Mouse (Mus musculus) thymus, adult 2 months (tissue): ENCODE measurements around the gene Hsph1. TPM values are rescaled to one million over a fixed set of nuclear protein-coding genes. Genes with fewer than 3 reads are reported as not detected.

ENCODE experiments used
- DNase-seq: peaks from one replicate; pipeline ENCODE4 v3.0.0; 2021
- H3K27ac ChIP-seq: fragments of 200-500 bp; 2 replicates; pipeline ENCODE4 v1.5.1; 2012; ENCODE audit warnings: low read length, control low read depth; ENCODE audit not compliant: control insufficient read depth, insufficient read depth
- H3K27me3 ChIP-seq: fragments of 200-500 bp; 2 replicates; pipeline ENCODE4 v1.6.1; 2012; ENCODE audit warnings: mild to moderate bottlenecking, low read length, moderate library complexity, mixed read lengths; ENCODE audit not compliant: control insufficient read depth, insufficient read depth
- H3K36me3 ChIP-seq: fragments of 200-500 bp; 2 replicates; pipeline ENCODE4 v1.6.1; 2012; ENCODE audit warnings: mild to moderate bottlenecking, low read length, moderate library complexity; ENCODE audit not compliant: control insufficient read depth, insufficient read depth
- H3K4me1 ChIP-seq: fragments of 200-500 bp; replicated peaks from 2 replicates; pipeline ENCODE4 v1.6.1; 2012; ENCODE audit warnings: low read length; ENCODE audit not compliant: control insufficient read depth, insufficient read depth
- H3K4me3 ChIP-seq: fragments of 200-500 bp; 2 replicates; pipeline ENCODE4 v1.5.1; 2012; ENCODE audit warnings: mild to moderate bottlenecking, low read length, control low read depth, moderate library complexity; ENCODE audit not compliant: control insufficient read depth, insufficient read depth
- CTCF ChIP-seq: fragments of 200-500 bp; IDR thresholded peaks from 2 replicates; pipeline ENCODE4 v1.5.1; 2012; ENCODE audit warnings: mild to moderate bottlenecking, control low read depth, low read length, moderate library complexity, borderline replicate concordance; ENCODE audit not compliant: control insufficient read depth, poor library complexity, insufficient read depth; ENCODE audit errors: extremely low read depth
- POLR2A ChIP-seq: fragments of 200-500 bp; IDR thresholded peaks from 2 replicates; pipeline ENCODE4 v1.6.1; 2012; ENCODE audit warnings: mild to moderate bottlenecking, low read length, control low read depth, moderate library complexity; ENCODE audit not compliant: control insufficient read depth, poor library complexity, insufficient read depth; ENCODE audit errors: extremely low read depth
- WGBS: fragments of 180-500 bp; shearing (Covaris S2); methylation state at CpG from one replicate; pipeline ENCODE4 v1.1.7; 2018; 5-methylcytosine and 5-hydroxymethylcytosine counted together
- polyA plus RNA-seq: library from polyadenylated mRNA; depleted of rRNA; stranded (reverse); fragments of >200 nt; gene quantifications from 2 replicates; pipeline ENCODE4 v1.2.3, GENCODE M21; 2012

The Hsph1 gene
- polyA plus RNA-seq, 1 experiment = 15.3 TPM

GRCm38 (mm10) chr5:149655636-149656035, 19.5 kb upstream of the Hsph1 start:
- no peak for TF ChIP-seq CTCF
- TF ChIP-seq POLR2A = no peak
- no peak for DNase-seq
- Histone ChIP-seq H3K36me3 (no peaks in the 10 kb centered on the region), H3K4me3 (no peak overlapping the region), H3K27ac (no peak overlapping the region), H3K27me3 (no peaks in the 10 kb centered on the region), H3K4me1 (no peaks in the 10 kb centered on the region)
- WGBS = 96% methylated on average over 9 of the region's 9 CpGs

- no peak overlapping the region for H3K27ac ChIP-seq
- 0 out of 2 replicates have a peak, but pooled peaks cover 2% of the 10 kb centered on the region for H3K4me1 ChIP-seq
- no peaks in the 10 kb centered on the region for H3K36me3 ChIP-seq
- WGBS = 87% methylated on average over 4 of the region's 4 CpGs
- no peak overlapping the region for H3K4me3 ChIP-seq
- H3K27me3 ChIP-seq = no peaks in the 10 kb centered on the region
- TF ChIP-seq CTCF (no peak), POLR2A (no peak)
- no peak for DNase-seq
These were observed 14.0 kb upstream of the Hsph1 start for GRCm38 (mm10) chr5:149650179-149650553.

DNA sequence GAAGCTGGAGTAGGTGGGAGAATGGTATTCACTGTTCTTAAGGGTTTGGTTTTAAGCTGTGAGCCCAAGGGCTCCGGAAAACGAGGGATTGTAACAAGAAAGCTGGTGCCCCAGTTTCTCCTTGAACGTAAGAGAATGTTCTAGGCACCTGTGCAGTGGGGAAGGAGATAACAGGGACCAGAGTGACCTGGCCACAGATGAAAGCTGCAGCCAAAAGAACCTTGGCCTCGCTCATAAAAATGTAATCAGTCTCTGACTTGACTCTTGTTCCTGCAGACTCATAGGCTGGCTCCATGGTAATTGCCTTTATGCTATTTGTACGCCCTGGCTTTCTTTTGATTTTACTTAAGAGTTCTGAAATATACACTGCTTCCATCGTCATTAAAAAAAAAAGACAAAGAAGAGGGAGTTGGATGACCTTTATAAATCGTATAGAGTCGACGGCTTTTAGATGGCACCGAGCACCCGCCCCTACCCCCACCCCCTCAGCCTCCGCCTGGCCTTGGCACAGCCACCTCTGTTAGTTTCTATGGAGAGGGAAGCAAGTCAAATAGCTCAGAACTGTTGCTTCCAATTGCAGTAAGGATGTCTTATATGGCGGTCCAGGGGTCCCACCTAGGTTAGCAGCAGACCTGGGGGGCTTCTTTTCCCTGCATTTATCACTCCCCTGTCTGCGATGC, 13.5 kb upstream of the Hsph1 start:
- Histone ChIP-seq H3K4me3 (no peak overlapping the region), H3K4me1 (0 out of 2 replicates have a peak, but pooled peaks cover 2% of the 10 kb centered on the region), H3K36me3 (no peaks in the 10 kb centered on the region), H3K27me3 (no peaks in the 10 kb centered on the region), H3K27ac (no peak overlapping the region)
- TF ChIP-seq CTCF (no peak), POLR2A (no peak)
- DNase-seq = no peak
- 94% methylated on average over 14 of the region's 14 CpGs for WGBS

DNA sequence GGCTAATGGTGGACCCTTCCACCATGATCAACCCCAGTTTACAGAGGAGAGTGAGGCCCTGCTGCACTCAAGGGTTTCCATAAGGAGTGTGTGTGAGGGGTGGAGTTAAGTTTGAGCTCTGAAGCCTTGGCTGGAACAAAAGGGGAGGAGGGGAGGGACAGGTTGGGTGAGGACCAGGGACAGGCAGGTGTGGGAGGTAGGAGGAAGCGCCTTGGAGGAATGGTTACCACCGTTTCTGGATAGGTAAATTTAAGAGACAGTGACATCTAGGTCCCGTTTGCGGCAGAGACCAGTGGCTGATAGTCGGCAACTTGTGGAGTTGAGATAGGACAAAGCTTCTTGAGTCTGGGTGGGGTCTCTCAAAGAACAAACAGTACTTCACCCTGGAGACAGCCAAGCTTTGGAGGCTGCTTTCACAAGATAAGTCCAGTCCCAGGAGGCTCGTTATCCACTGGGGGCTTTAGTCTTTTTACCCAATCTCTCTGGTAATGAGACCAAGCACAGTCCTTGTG, 12.8 kb upstream of the Hsph1 start:
- TF ChIP-seq CTCF (no peak), POLR2A (no peak)
- 92% methylated on average over 6 of the region's 6 CpGs for WGBS
- no peaks in the 10 kb centered on the region for H3K36me3 ChIP-seq
- H3K4me1 ChIP-seq = 0 out of 2 replicates have a peak, but pooled peaks cover 2% of the 10 kb centered on the region
- no peak overlapping the region for H3K4me3 ChIP-seq
- H3K27ac ChIP-seq = no peak overlapping the region
- no peaks in the 10 kb centered on the region for H3K27me3 ChIP-seq
- no peak for DNase-seq

DNA sequence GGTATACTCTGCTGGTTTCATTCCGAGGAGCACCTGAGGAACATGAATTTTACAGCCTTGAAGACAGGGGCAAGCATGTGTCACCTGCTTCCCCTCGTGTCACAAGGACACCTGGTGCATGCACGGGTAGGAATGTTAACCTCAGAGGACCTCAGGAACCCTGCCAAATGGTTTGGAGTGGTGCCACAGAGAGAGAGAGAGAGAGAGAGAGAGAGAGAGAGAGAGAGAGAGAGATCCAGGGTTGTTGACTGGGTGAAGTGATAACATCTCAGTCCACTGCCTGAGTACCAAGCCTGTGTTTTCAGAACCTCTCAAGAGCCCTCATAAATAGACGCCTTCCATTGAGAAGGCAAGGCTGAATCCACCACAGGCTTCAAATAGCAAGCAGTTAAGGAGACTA, 12.0 kb upstream of the Hsph1 start:
- H3K27me3 ChIP-seq = no peaks in the 10 kb centered on the region
- H3K4me3 ChIP-seq = no peak overlapping the region
- H3K36me3 ChIP-seq = no peaks in the 10 kb centered on the region
- WGBS = 20% methylated on average over 4 of the region's 4 CpGs
- no peak for DNase-seq
- no peak overlapping the region for H3K27ac ChIP-seq
- 0 out of 2 replicates have a peak, but pooled peaks cover 2% of the 10 kb centered on the region for H3K4me1 ChIP-seq
- TF ChIP-seq CTCF (no peak), POLR2A (no peak)

GRCm38 (mm10) chr5:149647367-149648115, 11.4 kb upstream of the Hsph1 start:
- no peak overlapping the region for H3K4me3 ChIP-seq
- no peaks in the 10 kb centered on the region for H3K27me3 ChIP-seq
- 0 out of 2 replicates have a peak, but pooled peaks cover 2% of the 10 kb centered on the region for H3K4me1 ChIP-seq
- H3K36me3 ChIP-seq = no peaks in the 10 kb centered on the region
- DNase-seq = no peak
- TF ChIP-seq CTCF (no peak), POLR2A (no peak)
- 32% methylated on average over 8 of the region's 8 CpGs for WGBS
- no peak overlapping the region for H3K27ac ChIP-seq
